Mouse (Mus musculus) right cerebral cortex, postnatal 14 days (tissue): ENCODE results near the gene Igtp.
"Not testable (repeated sequence)": the region's sequence is repeated elsewhere in the genome, so short reads cannot be mapped to it uniquely, and the experiment has no call there.

ENCODE experiments used
- DNase-seq: peaks from one replicate; pipeline ENCODE4 v3.0.0; 2022

The Igtp gene

DNA sequence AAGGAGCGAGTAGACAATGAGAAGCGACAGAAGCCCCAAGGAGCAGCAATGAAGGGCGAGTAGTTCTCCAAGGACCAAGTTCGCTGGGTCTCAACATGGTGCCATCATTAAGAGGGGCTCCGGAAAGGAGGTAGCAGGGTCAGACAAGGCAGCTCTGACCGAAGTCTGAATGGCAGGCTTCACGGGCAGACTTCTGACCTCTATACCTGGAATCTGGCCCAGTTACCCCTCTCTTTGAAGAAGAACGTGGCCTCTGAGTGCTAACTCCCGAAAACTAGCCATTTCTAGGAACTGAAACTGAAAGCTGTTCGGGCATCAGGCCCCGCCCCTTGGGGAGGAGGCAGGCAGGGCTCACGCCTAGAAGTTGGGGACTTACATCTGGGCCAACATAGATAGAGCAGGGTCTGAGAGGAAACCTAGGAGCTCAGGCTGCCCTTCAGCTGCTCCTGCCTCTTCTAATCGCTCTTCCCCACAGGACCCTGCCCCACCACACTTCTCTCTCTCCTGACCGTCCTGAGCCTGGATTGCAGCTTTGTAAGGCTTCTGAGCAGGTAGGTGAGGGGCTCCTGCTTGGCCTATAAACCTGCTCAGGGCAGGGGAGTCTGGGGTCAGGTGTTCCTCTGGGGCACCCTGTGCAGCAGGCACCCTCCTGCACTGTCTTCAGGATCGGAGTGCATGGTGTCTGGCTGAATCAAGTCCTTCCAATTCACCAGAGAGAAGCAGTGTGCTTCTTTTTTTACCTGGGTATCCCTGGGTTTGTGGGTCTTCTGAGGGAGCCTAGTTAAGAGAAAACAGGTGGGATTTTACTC lies at the start of gene Igtp, which contains the start of gene Irgm2:
Gene Igtp (plus strand): TSS at position 328 of the 809 bp plus-strand sequence.
Gene Irgm2 (plus strand): TSS at position 390 of the 809 bp plus-strand sequence.
- peak; percentile 41 for DNase-seq

DNA sequence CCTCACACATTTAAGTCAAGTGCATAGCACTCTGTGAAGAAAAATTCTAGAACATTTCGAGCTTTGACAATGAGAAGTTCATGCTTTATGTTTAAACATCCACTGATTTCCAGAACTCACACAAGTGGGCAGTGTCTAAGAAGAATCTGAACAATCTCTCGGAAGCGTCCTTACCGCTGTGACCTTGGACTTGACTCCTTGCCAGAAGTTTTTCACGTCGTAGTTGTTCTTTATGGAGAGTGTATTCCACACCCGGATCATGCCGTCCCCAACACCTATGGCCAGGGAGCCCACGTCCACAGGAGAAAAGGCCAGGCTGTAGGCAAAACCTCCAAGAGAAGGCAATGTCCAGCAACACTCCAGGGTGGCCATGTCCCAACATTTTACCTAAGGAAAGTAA lies 43.9 kb upstream of the Igtp start:
- DNase-seq, result no peak

DNA sequence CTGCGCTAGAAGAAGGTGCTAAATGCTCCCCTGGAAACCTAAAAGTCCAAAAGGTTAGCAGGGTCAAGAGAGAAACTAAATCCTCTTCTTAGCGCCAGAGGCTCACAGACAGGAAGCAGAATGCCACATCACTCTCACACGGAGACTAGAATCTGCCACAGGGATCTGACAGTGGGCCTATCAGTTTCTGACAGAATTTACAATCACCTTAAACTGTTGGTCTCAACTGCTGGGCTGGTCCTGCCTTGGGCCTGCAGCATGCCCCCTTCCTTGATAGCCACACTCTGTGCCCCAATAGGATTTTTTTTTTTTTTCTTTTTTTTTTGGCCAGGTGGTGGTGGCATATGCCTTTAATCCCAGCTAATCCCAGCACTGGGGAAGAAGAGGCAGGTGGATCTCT lies 42.5 kb upstream of the Igtp start:
- DNase-seq, result no peak

DNA sequence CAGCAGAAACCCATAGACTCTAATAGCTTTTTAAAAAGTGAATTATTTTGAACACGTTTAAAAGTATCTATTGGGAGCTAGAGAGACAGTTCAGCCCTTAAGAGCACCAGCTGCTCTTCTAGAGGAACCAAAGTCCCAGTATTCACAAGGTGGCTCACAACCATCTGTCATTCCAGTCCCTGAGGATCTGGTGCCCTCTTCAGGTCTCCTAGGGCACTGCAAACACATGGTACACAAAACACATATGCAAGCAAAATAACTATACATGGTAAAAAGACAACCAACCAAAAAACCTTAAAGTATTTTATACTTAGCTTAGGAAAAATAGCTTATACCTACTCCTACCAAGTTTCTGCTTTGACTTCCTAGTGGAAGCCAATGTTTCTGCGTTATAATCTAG lies 34.3 kb upstream of the Igtp start:
- no peak for DNase-seq

DNA sequence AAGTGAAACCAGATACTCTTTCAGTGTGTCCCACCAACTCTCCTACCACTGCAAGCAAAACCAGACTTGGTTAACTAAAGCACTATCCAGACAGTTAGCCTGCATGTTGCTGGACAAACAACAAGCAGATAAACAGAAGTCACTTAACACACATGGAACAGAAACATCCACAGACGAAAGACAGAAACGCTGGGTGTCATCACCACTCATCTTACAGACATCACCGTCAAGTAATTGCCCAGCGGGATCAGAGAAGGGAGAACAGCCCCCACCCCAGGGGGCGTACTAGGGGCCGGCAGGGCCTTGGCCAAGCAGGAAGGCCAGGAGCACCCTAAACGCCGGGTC lies 31.6 kb upstream of the Igtp start:
- DNase-seq, result no peak

DNA sequence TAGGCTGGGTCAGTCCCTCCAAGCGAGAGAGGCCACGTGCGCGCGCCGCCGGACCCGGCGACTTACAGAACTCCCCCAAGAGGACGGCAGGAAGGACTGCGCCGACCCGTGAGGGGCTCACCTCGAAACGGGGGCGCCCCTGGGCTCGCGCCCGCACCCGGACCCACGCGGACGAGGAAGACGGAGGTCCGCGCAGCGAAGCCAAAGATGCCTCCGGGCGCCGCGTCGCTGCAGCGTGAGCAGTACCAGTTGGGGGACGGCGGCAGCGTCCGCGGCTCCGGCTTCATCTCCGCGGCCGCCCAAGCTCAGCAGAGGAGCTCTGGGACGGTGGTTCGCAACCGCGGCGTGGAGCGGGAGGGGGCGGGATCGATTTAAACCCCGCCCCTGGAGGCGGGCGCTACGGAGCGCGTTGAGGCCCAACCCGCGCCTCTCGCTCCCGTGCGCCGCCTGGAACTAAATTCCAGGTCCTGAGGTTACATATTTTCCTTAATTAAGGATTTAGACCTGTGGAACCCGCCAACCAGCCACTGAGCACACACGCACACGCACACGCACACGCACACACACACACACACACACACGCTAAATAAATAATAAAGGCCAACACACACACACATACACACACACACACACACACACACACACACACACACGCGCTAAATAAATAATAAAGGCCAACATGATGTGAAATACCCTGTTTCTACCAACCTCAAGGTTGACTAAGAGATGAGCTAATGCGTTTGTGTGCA lies 31.0 kb upstream of the Igtp start, which contains the start of gene Gemin5:
Gene Gemin5 (minus strand): TSS at position 373 of the 749 bp plus-strand sequence.
- DNase-seq, result peak; percentile 86

DNA sequence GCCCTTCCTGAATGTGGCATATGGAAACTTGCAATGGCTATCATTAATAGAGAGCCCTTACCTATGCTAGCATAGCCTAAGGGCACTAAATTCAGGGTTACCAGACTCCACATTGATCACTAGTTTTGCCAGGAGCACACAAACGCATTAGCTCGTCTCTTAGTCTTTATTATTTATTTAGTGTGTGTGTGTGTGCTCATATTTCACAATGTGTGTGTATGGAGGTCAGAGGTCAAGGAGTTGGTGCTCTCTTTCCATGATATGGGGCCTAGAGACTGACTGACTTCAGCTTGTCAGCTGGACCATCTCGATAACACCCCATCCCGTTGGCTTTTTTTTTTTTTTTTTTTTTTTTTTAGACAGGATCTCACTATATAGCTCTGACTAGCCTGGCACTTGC lies 29.7 kb upstream of the Igtp start:
- no peak for DNase-seq

DNA sequence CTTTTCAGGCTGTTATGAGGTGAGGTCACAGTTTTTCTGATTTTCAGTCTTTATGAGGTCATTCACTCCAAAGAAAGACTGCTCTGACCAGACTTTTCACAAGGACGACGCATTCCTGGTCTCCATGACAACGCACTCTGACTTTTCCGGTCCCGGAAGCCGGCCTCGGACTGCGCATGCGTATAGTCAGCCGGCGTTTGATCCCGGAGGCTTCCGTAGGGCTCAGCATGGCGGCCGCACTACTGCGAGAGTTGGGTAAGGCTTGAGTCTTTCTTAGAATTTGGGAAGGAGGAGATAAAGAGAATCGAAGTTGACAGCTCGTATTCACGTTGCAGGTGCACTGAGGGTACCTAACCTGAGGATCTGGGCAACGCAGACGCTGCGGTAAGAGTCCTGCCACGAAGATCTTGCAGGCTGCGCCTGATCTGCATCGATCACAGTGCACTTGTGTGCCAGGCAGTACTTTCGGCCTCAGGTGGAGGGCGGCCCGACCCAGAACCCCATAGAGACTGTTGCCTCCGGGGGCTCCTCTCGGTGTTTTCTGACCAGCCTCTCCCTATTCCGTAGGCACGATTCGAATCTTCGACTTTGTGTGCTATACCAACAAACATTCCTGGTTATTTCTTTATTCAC lies 27.8 kb upstream of the Igtp start, which contains the start of gene Mrpl22:
Gene Mrpl22 (plus strand): TSS at position 203 of the 633 bp plus-strand sequence.
- DNase-seq, result peak; percentile 98

DNA sequence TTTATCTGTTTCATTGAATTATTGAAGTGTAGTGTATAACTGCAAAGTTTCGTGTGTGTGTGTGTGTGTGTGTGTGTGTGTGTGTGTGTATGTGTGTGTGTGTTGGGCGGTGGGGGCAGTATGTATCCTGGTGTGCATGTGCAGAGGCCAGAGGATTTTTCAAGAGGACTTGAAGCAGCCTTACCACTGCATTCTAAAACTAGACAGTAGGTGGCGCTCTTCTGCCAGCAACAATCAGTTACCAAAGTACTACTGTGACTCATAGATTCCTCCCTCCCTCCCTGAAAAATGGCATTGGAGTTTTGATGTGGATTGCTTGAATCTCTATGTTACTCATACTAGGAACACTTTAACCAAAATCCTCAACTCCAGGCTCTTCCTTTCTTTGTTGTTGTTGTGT lies 19.8 kb upstream of the Igtp start:
- peak; percentile 59 for DNase-seq

DNA sequence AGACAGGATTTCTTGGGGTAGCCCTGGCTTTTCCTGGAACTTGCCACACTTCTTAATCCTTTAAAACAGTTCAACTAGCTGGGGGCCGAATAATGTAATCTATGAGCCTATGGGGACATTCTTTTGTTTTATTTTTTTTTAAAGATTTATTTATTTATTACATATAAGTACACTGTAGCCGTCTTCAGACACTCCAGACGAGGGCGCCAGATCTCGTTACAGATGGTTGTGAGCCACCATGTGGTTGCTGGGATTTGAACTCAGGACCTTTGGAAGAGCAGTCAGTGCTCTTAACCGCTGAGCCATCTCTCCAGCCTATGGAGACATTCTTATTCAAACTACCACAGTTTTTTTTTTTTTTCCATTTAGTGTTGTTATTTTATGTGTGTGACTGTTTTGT lies 19.4 kb upstream of the Igtp start:
- not testable (repeated sequence) for DNase-seq

DNA sequence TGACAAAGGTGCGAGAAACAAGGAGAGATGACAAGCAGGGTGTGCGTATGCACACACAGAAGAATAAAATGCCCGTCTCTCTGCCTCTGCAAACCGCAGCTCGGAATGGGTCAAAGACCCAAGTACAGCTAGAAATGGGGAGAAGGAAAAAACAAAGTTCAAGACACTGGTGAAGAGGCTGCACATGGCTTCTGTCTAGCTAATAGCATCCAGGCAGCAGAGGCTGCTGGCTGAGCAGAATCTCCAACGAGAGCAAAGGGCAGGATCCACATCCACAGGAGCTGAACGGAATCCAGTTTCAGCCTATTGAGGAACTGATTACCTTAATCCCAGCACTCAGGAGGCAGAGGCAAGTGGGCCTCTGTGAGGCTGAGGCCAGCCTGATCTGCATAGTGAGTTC lies 18.6 kb upstream of the Igtp start:
- DNase-seq, result no peak

DNA sequence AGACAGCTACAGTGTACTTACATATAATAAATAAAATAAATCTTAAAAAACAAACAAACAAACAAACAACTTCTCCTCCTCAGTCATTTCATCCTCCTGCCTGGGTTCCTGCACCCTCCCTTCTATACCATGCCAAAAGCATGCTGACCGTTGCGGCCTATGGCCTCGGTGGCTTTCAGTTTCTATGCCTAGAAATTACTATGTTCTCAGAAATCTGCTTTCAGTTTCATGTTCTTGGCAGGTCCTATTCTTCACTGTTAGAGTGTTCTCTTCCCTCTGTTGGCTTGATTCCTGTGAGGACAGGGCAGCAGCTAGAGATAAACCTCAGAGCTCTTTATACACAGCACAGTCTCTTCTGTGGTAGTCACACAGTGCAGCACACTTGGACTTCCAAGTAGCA lies 15.8 kb upstream of the Igtp start:
- no peak for DNase-seq

DNA sequence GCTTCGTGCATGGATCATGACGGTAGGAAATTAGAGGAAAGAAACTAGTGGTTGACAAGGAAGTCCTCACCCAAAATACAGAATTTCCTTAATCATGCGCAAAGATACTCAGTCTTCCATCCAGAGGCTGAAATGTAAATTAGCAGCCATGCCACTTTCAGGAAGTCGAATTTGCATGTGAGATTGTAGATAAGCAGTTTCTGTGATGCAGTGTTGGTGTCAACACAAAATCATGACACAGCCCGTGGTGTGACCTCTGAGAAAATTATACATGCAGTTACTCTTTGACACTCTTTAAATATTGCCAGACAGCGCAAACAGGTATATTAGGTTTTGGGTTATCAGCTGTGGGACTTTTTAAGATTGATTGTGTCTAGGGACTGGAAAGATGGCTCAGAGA lies 9.7 kb upstream of the Igtp start:
- no peak for DNase-seq

DNA sequence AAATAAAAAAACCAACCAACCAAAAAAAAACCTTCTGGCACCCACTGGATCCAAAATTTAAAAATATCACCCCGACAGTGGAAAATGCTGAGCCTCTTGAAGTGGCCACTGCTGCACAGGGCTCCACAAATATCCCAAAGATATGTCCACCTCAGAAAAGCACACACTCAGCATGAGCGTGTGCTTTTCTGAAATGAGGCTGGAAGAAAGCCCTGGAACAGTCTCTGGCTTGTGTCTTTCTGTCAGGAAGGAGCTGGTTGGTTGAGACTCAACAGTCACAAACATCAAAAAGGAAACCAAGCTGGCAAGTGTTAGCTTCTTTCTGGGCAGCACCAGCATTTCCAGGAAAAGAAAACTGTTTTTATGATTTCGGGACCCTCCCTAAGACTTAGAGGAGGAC lies 6.0 kb upstream of the Igtp start:
- DNase-seq, result no peak

DNA sequence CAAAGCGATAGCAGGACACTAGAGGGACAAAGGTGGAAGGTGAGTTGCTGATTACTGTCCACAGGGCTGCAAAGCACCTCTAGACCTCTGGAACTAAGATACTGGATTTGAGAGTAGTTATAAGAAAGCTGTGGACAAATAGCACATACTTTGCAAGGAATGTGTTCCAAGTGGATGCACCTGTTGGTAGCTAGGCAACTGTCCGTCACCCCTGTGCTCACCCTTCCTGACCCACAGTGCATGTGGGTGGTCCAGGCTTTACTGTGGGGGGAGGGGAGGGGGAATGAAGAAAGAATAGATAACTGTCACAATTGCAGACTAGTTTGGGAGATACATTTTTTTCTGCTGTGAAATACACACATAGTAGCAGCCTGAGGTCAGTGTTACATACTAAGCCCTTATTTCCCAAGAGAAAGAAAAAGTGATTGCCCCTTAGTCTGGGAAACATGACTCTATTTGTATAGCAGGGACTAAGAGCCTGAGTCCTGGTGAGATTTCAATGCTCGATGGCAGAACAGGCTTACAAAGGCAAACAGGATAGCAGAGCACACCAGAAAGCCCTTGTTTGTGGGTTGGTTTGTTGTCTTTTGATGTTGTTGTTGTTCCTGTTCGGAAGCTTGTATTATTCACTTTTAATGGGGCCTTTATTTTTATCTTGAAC lies 5.4 kb upstream of the Igtp start:
- DNase-seq, result no peak

DNA sequence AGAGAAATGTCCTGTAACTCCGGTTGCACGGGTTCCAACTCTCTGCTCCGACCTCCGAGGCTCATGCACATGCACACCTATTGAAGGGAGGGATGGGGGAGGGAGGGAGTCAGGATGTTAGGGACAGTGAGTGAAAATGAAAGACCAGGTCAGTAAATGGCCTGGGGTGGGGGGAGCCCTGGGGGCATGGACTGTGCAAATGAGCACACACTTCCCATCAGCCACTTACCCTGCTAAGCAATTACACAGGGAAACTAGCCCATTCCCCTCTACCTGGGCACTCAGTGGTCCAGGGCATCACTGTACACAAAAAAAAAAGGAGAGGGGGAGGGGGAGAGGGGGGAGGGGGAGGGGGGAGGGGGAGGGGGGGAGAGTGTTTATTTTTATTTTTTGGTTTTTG lies 693 bp upstream of the Igtp start:
- no peak for DNase-seq

DNA sequence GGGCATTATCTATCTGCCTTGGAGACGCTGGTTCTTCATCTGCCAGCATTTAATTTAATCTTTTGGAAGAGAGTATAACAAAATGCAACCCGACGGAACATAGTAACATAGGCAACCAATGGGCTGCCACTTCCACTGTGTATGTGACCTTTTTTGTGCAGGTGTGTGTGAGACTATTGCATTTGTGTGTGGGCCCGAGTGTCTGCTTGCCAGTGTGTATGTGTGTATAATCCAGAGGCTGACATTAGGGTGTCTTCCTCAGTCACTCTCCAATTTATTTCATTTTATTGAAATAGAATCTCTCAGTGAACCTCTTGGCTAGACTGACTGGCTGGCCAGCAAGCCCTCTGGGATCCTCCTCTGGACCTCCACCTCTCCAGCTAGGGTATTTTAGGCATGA lies 870 bp downstream of the Igtp start:
- DNase-seq, result no peak

DNA sequence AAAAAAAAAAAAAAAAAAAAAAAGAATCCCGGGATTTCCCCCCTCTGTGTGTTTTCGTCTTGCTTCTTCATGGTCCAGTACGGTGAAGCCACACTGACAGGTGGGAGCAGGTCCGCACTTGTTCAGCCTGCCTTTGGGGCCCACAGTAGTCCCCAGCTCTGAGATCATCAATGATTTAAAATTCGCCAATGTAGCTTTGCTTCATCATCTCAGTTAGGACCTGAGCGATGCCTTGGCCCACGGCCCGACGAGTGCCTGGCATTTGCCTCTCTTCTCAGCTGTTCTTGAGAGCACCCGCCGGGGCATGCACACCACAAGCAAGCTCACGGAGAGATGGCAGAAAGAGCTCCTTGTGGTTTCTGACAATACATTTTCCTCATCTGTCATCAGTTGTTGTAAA lies 1.7 kb downstream of the Igtp start:
- no peak for DNase-seq

DNA sequence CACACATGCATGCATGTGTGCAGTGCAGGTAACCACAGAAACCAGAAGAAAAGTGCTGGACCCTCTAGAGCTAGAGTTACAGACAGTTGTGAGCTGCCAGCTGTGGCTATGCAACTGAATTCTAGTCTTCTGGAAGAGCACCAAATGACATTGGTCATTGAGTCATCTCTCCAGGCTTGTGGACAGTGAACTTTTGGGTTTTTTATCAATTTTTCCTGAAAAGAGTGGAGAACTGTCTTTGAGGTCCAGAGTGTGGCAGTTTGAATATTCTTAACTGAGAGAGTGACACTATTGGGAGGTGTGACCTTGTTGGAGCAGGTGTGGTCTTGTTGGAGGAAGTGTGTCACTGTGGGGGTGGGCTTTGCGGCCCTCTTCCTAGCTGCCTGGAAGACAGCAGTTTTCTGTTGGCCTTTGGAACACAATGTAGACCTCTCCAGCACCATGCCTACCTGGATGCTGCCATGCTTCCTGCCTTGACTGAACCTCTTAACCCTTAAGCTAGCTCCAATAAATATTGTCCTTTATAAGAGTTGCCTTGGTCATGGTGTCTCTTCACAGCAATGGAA lies 11.0 kb downstream of the Igtp start:
- DNase-seq, result no peak

DNA sequence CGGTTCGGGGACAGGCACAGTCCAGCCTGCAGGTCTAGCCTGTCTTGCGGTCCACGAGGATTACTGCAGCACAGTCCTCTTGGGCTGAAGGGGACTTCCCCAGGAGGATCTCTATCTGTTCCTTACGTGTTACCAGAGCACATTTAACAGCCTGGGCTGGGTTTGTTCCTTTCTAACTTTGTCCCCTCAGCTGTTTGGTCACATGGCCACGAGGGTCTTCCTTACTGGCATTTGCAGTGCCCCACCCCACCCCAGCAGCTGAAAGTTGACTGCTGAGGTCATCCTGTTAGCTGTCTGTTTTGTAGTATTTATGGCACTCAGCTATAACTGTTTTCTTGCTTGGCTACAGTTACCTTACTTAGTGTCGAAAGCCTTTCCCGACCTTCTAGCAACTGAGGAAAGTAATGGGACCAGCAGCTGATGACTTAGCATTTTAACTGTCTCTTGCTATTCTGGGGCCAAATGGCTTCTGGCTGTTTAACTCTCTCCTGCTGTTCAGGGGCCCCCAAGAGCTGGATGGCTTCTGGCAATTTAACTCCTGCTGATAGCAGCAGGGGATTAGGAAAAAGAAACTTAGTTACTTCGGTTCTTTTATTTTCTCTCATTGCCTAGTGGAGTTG lies 11.8 kb downstream of the Igtp start:
- DNase-seq, result no peak

DNA sequence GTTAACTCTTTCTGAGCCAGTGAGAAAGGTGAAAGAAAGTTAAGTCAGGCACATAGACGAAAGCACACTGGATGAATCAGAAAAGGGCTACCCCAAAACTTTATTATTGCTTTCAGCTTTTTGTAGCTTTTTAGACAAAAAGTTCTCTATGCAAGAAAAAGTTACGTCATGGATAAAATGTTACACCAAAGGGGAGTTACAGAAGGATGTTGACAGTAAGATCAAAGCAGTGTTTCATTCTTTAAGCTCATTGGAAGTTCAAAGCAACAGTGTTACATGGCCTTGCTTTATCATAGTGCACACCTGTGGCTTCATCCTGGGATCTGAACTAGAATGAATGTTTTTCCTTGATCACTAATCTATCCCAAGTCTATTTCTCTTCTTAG lies 12.3 kb downstream of the Igtp start:
- DNase-seq, result no peak

DNA sequence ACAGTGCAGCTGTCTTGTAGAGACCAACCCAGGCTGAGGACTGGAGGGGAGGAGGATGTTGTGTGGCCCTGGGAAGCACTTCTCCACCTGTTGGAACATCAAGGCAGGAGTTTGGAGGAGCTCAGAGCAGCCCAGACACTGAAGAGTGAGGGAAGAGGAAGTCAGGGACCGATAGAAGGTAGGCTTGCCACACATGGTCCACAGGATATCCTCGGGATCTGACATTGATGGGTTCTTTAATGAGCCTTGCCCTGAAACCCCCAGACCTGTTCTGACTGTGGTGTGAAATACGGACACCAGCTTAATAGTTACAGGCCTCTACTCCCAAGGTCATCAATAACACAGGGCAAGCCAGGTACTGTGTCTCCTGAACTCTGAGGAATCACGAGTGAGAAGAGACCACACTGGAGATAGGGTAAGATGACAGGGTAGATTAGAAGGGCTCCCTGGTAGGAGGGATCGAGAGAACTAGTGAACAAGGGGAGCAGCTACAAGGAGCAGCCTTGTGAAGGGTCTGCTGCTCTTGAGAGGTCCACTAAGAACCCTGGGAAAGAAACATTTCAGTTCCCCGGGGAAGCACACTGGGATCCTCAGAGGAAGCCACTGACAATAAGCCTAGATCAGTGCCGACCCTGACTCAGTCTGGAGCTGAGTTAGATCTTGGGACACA lies 14.5 kb downstream of the Igtp start:
- no peak for DNase-seq
